Mouse (Mus musculus) hindbrain, embryonic 15.5 days (tissue): ENCODE data around the gene Prkar1b. TPM values are rescaled to one million over a fixed set of nuclear protein-coding genes. Genes with fewer than 3 reads are reported as not detected.

ENCODE experiments used
- ATAC-seq: fragments of 200-750 bp; cut with Nextera tagmentation; 2 replicates; pipeline ENCODE4 v1.8.0; 2017; ENCODE audit warnings: low read depth, moderate number of reproducible peaks, moderate TSS enrichment; ENCODE audit not compliant: low FRiP score
- H3K27ac ChIP-seq: fragments of 300-500 bp; sonication (generic); replicated peaks from 2 replicates; pipeline ENCODE4 v1.5.1; 2015; ENCODE audit warnings: mild to moderate bottlenecking, inconsistent platforms
- H3K27me3 ChIP-seq: fragments of 300-500 bp; sonication (generic); 2 replicates; pipeline ENCODE4 v1.6.1; 2015; ENCODE audit warnings: control low read depth, inconsistent platforms
- H3K36me3 ChIP-seq: fragments of 300-500 bp; sonication (generic); 2 replicates; pipeline ENCODE4 v1.6.1; 2015; ENCODE audit warnings: control low read depth, inconsistent platforms
- H3K4me1 ChIP-seq: fragments of 300-500 bp; sonication (generic); replicated peaks from 2 replicates; pipeline ENCODE4 v1.6.1; 2015; ENCODE audit warnings: control low read depth, inconsistent platforms
- H3K4me2 ChIP-seq: fragments of 300-500 bp; sonication (generic); 2 replicates; pipeline ENCODE4 v1.6.1; 2015; ENCODE audit warnings: moderate library complexity, mild to moderate bottlenecking, inconsistent platforms
- H3K4me3 ChIP-seq: fragments of 300-500 bp; sonication (generic); 2 replicates; pipeline ENCODE4 v1.5.1; 2015; ENCODE audit warnings: mild to moderate bottlenecking, inconsistent platforms
- H3K9ac ChIP-seq: fragments of 300-500 bp; sonication (generic); 2 replicates; pipeline ENCODE4 v1.6.1; 2015; ENCODE audit warnings: inconsistent platforms
- H3K9me3 ChIP-seq: fragments of 300-500 bp; sonication (generic); 2 replicates; pipeline ENCODE4 v1.6.1; 2016; ENCODE audit warnings: control low read depth, inconsistent platforms
- WGBS: fragments of 180-500 bp; shearing (Covaris S2); methylation state at CpG from one replicate; pipeline ENCODE4 v1.1.7; 2015; 5-methylcytosine and 5-hydroxymethylcytosine counted together
- polyA plus RNA-seq: library from polyadenylated mRNA; unstranded; fragments of >200 nt; fragmentation: Nextera tagmentation; extraction: Ambion mirVana; gene quantifications from 2 replicates; pipeline ENCODE4 v1.2.1, GENCODE M21; 2015

Gene Prkar1b
- polyA plus RNA-seq, 1 experiment from 2014 or later = 294 TPM

DNA sequence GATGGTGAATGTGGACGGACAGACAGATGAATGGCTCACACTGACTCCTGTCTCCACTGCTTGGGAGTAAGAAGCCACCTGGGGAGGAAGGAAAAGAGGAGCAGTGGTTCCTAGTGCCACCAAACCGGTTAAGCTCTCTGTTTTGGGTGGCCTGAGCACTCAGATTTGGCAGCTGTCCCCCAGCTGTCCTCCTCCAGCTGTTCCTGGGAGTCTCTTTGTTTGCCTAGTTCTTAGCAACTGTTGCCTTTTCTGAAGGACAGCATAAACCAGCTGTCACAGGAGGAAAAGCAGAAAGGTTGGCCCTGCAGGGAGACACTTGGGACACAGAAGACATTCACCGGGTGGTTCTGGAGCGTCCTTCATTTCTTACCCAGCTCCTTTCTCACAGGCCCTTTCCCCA is 56.3 kb downstream of the Prkar1b start:
- no peak overlapping the region for H3K4me3 ChIP-seq
- no peak overlapping the region for H3K9ac ChIP-seq
- peaks cover 3% of the 10 kb centered on the region for H3K4me1 ChIP-seq
- H3K36me3 ChIP-seq = peaks cover 10% of the 10 kb centered on the region
- 80% methylated on average over 4 of the region's 4 CpGs for WGBS
- no peak overlapping the region for H3K27ac ChIP-seq
- ATAC-seq = no peak
- no peaks in the 10 kb centered on the region for H3K27me3 ChIP-seq
- H3K9me3 ChIP-seq = no peaks in the 10 kb centered on the region
- no peak overlapping the region for H3K4me2 ChIP-seq

DNA sequence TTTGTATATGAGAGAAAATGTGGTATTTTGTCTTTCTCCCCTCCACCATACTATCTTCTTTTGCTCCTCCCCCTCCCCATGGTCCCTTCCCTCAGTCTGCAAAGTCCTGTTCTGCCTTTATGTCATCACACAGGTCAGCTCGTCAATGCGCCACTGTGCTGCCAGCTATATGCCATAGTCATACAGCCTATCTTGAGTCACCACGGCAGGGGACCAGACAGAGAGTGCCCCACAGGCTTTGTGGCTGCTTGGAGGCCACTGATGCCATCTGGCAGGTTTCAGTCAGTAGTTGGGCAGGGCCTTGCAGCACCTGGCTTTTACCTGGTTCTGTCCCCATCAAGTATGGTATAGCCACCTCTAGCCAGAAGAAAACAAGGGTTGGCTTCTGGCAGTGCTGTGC is 58.1 kb downstream of the Prkar1b start:
- no peak for ATAC-seq
- H3K4me2 ChIP-seq = no peak overlapping the region
- 0 out of 2 replicates have a peak, but pooled peaks cover under 1% of the 10 kb centered on the region for H3K36me3 ChIP-seq
- no peaks in the 10 kb centered on the region for H3K9me3 ChIP-seq
- no peaks in the 10 kb centered on the region for H3K27me3 ChIP-seq
- no peak overlapping the region for H3K4me3 ChIP-seq
- no peak overlapping the region for H3K9ac ChIP-seq
- no peak overlapping the region for H3K27ac ChIP-seq
- H3K4me1 ChIP-seq = no peaks in the 10 kb centered on the region
- 77% methylated on average over 3 of the region's 3 CpGs for WGBS

DNA sequence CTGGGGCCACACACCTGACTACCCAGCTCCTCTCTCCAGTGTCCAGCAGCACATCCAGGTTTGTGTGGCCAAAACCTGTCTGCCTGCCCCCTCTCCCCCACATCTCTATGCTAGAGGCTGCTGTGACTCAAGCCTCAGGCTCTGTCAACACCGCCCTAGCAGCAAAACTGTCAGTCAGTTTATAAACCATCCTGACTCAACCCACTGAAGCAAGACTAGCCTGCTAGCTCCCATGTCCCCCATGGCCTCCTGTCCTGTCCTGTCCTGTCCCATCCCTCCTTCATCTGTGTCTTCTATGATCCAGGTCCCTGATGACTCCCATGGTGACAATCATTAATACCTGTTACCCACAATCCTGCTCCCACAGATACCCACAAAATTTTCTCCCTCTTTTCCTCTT is 59.6 kb downstream of the Prkar1b start:
- 0 out of 2 replicates have a peak, but pooled peaks cover 2% of the 10 kb centered on the region for H3K36me3 ChIP-seq
- H3K9ac ChIP-seq = no peak overlapping the region
- H3K4me1 ChIP-seq = no peaks in the 10 kb centered on the region
- no peaks in the 10 kb centered on the region for H3K9me3 ChIP-seq
- no peaks in the 10 kb centered on the region for H3K27me3 ChIP-seq
- H3K27ac ChIP-seq = no peak overlapping the region
- no peak overlapping the region for H3K4me2 ChIP-seq
- no peak for ATAC-seq
- no peak overlapping the region for H3K4me3 ChIP-seq
- WGBS = 89% methylated on average over 1 of the region's 1 CpGs

DNA sequence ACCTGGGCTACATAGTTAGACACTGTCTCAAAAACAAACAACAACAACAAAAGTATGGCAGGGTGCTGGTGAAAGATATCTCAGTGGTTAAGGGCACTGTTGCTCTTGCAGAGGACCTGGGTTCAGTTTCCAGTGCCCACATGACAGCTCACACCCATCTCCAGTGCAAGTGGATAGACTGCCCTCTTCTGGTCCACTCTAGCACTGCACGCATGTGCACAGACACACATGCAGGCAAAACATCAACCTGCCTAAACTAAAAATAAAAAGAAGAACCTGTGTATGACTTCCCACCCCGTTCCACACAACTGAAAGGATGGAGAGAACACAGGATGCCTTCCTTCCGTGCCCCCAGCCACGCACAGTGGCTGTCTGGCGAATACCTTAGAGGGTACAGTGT is 61.6 kb downstream of the Prkar1b start:
- Histone ChIP-seq H3K27me3 (no peaks in the 10 kb centered on the region), H3K9me3 (no peaks in the 10 kb centered on the region), H3K4me1 (peaks cover 8% of the 10 kb centered on the region; the same call in 1 of the 2 replicates), H3K27ac (no peak overlapping the region), H3K36me3 (0 out of 2 replicates have a peak, but pooled peaks cover 7% of the 10 kb centered on the region), H3K4me3 (no peak overlapping the region), H3K4me2 (no peak overlapping the region), H3K9ac (no peak overlapping the region)
- 92% methylated on average over 5 of the region's 5 CpGs for WGBS
- ATAC-seq = no peak

DNA sequence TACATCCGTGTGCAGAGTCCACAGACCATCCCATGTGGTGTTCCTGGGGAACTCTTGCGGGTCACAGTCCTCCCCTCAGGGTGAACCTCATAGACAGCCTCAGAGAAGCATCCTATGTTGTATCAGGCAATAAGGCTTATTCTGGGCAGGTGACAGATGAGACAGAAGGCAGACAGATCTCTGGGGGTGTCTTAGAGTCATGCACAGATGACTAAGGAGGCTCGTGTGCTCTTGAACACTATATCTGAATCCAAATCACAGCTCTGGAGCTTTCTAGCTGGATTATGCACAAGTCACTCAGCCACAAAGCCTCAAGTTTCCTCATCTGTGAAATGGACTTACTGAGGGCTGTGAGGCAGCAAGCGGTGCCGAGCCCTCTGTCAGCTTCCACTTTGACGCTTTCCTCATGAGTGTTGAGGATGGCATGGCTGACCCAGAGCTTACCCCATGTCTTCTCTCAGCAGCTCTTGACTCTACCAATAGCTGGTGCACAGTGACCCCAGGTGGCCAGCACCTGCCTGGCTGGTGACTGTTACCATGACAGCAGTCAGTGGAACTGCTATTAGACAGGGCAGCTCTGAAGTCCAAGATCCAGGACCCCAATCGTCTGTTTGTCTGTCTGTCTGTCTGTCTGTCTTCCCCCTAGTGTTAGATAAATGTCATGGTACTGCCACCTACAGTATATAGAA is 64.8 kb downstream of the Prkar1b start:
- peaks cover 8% of the 10 kb centered on the region; the same call in 1 of the 2 replicates for H3K4me1 ChIP-seq
- WGBS = 80% methylated on average over 7 of the region's 7 CpGs
- no peak overlapping the region for H3K9ac ChIP-seq
- H3K4me2 ChIP-seq = no peak overlapping the region
- ATAC-seq = no peak
- H3K9me3 ChIP-seq = no peaks in the 10 kb centered on the region
- H3K27me3 ChIP-seq = no peaks in the 10 kb centered on the region
- no peak overlapping the region for H3K4me3 ChIP-seq
- 0 out of 2 replicates have a peak, but pooled peaks cover 7% of the 10 kb centered on the region for H3K36me3 ChIP-seq
- H3K27ac ChIP-seq = no peak overlapping the region

DNA sequence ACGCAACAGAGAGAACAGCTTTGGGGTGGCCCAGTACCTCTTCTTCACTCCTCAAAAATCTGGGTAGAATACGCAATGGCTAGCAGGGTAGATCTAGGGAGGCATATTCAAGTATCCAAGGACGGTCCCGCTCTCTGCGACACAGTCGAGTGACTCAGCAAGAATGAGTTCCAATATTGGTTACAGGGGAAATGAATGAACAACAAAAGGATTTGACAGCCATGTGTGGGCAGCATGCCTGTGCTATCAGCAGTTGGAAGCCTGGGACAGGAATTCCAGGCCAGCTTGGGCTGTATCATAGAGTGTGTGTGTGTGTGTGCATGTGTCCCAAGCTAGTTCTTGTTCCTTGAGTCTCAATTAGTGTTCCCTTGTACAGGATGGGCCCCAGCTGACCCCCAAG is 65.5 kb downstream of the Prkar1b start:
- 72% methylated on average over 6 of the region's 6 CpGs for WGBS
- Histone ChIP-seq H3K27me3 (no peaks in the 10 kb centered on the region), H3K9ac (no peak overlapping the region), H3K4me2 (no peak overlapping the region), H3K27ac (no peak overlapping the region), H3K36me3 (0 out of 2 replicates have a peak, but pooled peaks cover 7% of the 10 kb centered on the region), H3K9me3 (no peaks in the 10 kb centered on the region), H3K4me3 (no peak overlapping the region), H3K4me1 (peaks cover 8% of the 10 kb centered on the region; the same call in 1 of the 2 replicates)
- no peak for ATAC-seq

DNA sequence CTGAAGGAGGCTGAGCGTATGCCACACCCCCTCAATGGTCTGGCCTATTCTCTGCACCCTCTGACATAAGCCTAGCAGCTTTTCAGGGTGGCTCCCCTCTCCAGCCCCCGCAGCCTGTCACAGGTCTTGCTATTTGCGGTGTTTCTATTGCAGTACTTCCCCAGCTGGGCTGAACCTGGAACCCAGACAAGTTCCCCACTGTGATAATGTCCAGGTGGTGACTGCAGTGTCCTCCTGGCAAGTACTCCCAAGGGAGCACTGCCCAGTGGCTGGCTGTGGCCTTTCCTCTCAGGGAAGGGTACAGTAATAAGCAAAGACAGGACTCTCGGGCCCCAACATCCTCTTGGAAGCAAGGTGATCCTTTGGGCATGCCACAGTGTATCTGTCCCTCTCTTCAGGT is 66.0 kb downstream of the Prkar1b start:
- H3K9me3 ChIP-seq = no peaks in the 10 kb centered on the region
- ATAC-seq = no peak
- 0 out of 2 replicates have a peak, but pooled peaks cover 7% of the 10 kb centered on the region for H3K36me3 ChIP-seq
- no peak overlapping the region for H3K4me2 ChIP-seq
- no peaks in the 10 kb centered on the region for H3K27me3 ChIP-seq
- 81% methylated on average over 4 of the region's 4 CpGs for WGBS
- H3K27ac ChIP-seq = no peak overlapping the region
- no peak overlapping the region for H3K4me3 ChIP-seq
- H3K4me1 ChIP-seq = peaks cover 8% of the 10 kb centered on the region; the same call in 1 of the 2 replicates
- H3K9ac ChIP-seq = no peak overlapping the region

DNA sequence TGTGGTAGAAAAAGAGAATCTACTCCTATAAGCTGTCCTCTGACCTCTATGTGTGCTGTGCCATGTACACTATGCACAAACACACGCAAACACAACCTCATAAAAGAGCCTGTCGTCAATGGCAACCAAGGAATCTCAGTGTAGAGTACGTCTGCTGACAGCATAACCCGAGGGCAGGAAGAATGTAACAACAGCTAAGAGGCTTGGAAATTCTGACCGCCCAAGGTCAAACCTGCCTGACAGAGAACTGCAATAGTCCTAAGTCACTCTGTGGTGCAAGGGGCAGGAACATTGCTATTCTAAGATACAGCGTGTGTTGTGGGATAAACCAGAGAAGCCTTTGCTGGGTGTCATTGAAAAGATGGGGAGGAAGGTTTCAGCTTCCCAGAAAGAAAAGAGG is 68.4 kb downstream of the Prkar1b start:
- 45% methylated on average over 6 of the region's 6 CpGs for WGBS
- peaks cover 26% of the 10 kb centered on the region for H3K4me1 ChIP-seq
- H3K4me2 ChIP-seq = no peak overlapping the region
- no peaks in the 10 kb centered on the region for H3K9me3 ChIP-seq
- H3K9ac ChIP-seq = no peak overlapping the region
- H3K27me3 ChIP-seq = no peaks in the 10 kb centered on the region
- peak overlapping the region; percentile 46; the same call in 1 of the 2 replicates for H3K27ac ChIP-seq
- ATAC-seq = no peak
- 0 out of 2 replicates have a peak, but pooled peaks cover 7% of the 10 kb centered on the region for H3K36me3 ChIP-seq
- no peak overlapping the region for H3K4me3 ChIP-seq

DNA sequence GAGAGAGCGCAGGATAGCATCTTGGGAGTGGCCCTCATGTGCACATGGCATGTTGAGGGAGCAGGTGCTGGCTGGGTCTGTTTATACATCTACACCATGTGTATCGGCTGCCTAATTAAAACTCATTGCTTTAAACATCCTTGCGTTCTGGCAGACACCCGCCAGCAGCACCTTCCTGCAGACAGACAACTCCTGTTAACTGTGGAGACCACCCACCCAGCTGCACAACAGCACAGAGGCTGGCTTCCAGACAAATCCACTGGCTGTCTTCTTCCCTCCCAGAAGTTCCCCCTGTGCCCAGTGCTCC is 71.7 kb downstream of the Prkar1b start:
- 37% methylated on average over 4 of the region's 4 CpGs for WGBS

DNA sequence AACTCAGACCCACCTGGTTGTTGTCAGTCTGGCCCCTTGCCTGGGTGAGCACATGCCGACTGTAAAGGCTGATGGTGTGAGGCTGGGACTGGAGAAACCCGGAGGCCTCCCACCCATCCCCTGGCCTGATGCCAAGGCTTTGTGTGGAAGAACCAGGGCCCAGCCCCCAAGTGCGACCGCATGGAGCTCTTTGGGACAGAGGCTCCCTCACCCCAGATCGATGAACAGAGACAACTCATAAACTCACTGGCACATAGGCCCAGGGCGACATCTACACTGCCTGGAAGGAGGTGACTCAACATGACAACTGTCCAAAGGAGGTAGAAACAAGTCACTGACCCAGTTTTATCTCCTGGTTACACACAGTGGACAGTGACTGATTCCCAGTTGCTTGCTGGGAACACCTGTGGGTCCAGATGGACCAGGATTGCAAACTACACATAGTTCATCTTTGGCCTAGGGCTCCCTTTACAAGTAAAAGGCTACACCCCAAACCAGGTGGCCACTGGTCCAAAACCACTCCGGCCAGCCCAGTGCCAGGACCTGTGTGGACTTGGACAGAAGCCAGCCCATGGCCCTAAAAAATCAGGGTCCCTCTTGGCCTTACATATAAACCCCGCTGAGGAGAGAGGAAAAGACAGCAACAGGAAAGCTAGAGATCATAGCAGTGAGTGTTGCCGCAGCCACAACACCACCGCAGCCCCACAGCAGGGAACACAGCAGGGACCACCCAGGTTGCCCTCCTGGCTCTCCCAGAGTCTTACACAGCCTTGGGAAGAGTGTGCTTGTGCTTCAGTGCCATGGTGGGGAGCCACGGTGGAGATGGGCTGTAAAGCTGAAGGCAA is 72.3 kb downstream of the Prkar1b start:
- Histone ChIP-seq H3K27ac (no peak overlapping the region), H3K9me3 (no peaks in the 10 kb centered on the region), H3K4me1 (peaks cover 30% of the 10 kb centered on the region), H3K4me2 (no peak overlapping the region), H3K27me3 (no peaks in the 10 kb centered on the region), H3K9ac (no peak overlapping the region), H3K36me3 (no peaks in the 10 kb centered on the region), H3K4me3 (no peak overlapping the region)
- ATAC-seq = no peak
- WGBS = 51% methylated on average over 11 of the region's 11 CpGs

More for the DNA sequence above, 71.7 kb downstream of the Prkar1b start:
- no peak overlapping the region for H3K4me3 ChIP-seq
- H3K36me3 ChIP-seq = no peaks in the 10 kb centered on the region
- H3K9ac ChIP-seq = no peak overlapping the region
- no peak overlapping the region for H3K27ac ChIP-seq
- H3K9me3 ChIP-seq = no peaks in the 10 kb centered on the region
- ATAC-seq = no peak
- no peaks in the 10 kb centered on the region for H3K27me3 ChIP-seq
- H3K4me1 ChIP-seq = peaks cover 30% of the 10 kb centered on the region
- no peak overlapping the region for H3K4me2 ChIP-seq

DNA sequence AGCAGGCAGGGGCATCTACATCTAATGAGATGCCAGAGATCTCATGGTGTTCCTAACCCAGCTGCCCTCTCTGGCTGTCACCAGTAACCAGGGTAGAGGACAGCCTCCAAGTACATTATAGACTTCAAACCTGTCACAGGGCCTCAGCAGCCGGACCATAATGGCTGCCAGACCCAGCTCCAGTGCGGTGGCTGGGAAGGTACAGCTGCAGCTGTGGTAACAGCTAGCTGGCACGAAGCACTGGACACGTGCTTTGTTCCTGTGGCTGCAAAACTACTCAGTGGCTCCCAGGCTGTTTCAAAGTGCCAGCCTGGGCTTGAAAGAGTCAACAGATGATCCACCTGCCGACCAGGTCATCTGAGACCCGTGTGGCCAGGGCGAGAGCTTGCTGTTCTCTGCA is 73.4 kb downstream of the Prkar1b start:
- no peaks in the 10 kb centered on the region for H3K9me3 ChIP-seq
- no peaks in the 10 kb centered on the region for H3K36me3 ChIP-seq
- peak; percentile 16; the same call in 1 of the 2 replicates for ATAC-seq
- H3K4me3 ChIP-seq = no peak overlapping the region
- H3K4me1 ChIP-seq = peaks cover 30% of the 10 kb centered on the region
- 65% methylated on average over 7 of the region's 7 CpGs for WGBS
- H3K27me3 ChIP-seq = no peaks in the 10 kb centered on the region
- 0 out of 2 replicates have a peak overlapping the region, but pooled peaks have one; percentile 10 for H3K27ac ChIP-seq
- H3K9ac ChIP-seq = no peak overlapping the region
- H3K4me2 ChIP-seq = no peak overlapping the region

DNA sequence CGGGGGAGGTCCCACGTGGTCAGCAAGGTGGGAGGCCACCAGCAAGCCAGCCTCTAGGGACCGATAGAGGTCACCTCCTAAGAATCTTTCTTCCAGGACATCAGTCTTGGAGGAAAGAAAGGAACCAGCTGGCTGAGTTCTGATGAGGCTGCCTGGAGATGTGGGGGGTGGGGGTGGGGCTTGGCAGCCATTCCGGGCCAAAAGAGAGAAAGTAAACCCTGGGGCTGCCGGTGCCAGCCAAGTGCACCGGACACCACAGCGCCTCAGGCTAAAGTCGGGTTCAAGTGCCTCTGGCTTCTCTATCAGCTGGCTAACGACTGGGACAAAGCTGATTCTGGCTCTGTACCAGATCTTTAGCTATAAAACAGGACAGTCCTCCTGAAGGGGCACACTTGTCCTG is 74.0 kb downstream of the Prkar1b start:
- no peak overlapping the region for H3K9ac ChIP-seq
- no peaks in the 10 kb centered on the region for H3K27me3 ChIP-seq
- no peaks in the 10 kb centered on the region for H3K9me3 ChIP-seq
- no peak overlapping the region for H3K4me2 ChIP-seq
- WGBS = 35% methylated on average over 9 of the region's 9 CpGs
- 0 out of 2 replicates have a peak overlapping the region, but pooled peaks have one; percentile 10 for H3K27ac ChIP-seq
- ATAC-seq = peak; percentile 16; the same call in 1 of the 2 replicates
- H3K36me3 ChIP-seq = no peaks in the 10 kb centered on the region
- H3K4me1 ChIP-seq = peaks cover 30% of the 10 kb centered on the region
- H3K4me3 ChIP-seq = no peak overlapping the region
